Mouse (Mus musculus): ENCODE data around the gene Vhl.

DNA sequence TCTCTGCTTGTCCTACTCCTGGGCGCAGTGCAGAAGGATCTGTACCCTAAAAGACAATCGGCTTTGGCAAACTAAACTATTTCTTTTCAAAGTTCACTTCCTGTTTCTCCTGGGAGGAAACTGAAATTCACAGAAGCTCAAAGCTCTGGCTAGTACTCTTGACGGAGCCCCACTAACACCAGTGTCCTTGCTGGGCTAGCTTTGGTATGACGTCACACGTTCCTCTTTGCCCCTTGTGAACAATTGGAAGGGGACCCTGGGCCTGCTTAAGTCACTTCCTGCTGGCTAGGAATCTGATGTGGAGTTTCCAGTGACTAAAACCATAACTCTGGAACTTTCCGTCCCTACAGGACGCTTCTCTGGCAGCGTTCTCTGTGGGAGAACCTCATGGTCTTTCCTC, 21.0 kb downstream of the Vhl start:
- TF ChIP-seq POLR2A (IDR thresholded peaks at IDR 0.05; ENCODE audit: insufficient read depth, low read depth, low read length) (no peak), CTCF (IDR thresholded peaks at IDR 0.05; ENCODE audit: insufficient read depth, low read depth, low read length) (no peak)

Data from olfactory bulb, adult 2 months (tissue).